Mouse (Mus musculus) left cerebral cortex, adult 18-20 months (tissue): Measurements from ENCODE around the gene Ascl4. TPM values are rescaled to one million over a fixed set of nuclear protein-coding genes. Genes with fewer than 3 reads are reported as not detected.

ENCODE experiments used
- DNase-seq, 2 experiments: peaks; one replicate each; pipeline ENCODE4 v3.0.0; 2021 to 2022; ENCODE audit warnings: low spot score in 2 of 2, mixed read lengths in 1 of 2
- long read RNA-seq, 2 experiments: library from polyadenylated mRNA; stranded (forward); transcript quantifications; one replicate each; pipeline ENCODE4 v2.0.0; 2021
- total RNA-seq, 2 experiments: library from RNA; stranded (reverse); gene quantifications; 2 replicates each; pipeline ENCODE4 v1.2.3; 2021

The Ascl4 gene
- total RNA-seq, result under 1 TPM; 0.23 to 0.49 TPM
- long read RNA-seq, experiment 1, result 0 reads
- long read RNA-seq, experiment 2, partial matches to known transcripts, result 0 of 1 reads
- long read RNA-seq, experiment 2, other reads (novel, unspliced or antisense), result 1 of 1 reads

- peak; percentile 3 to 13 for DNase-seq
Observed at GRCm38 (mm10) chr10:85927676-85928445, at the start of gene Ascl4. Ascl4 (plus strand) TSS chr10:85927681.

GRCm38 (mm10) chr10:85879886-85880486, 47.5 kb upstream of the Ascl4 start:
- no peak for DNase-seq

- DNase-seq, result peak; percentile 95 to 97
Observed at GRCm38 (mm10) chr10:85916498-85917309, 10.8 kb upstream of the Ascl4 start, which contains the start of gene Prdm4. Prdm4 (minus strand) TSS chr10:85917142.

GRCm38 (mm10) chr10:85928499-85929207, 1.2 kb downstream of the Ascl4 start:
- DNase-seq, result peak; percentile 74 to 84

GRCm38 (mm10) chr10:85929208-85929591, 1.7 kb downstream of the Ascl4 start:
- DNase-seq, result no peak

GRCm38 (mm10) chr10:85929962-85930361, 2.5 kb downstream of the Ascl4 start:
- DNase-seq, result no peak

- no peak for DNase-seq
Observed at GRCm38 (mm10) chr10:85936280-85936965, 8.9 kb downstream of the Ascl4 start.

GRCm38 (mm10) chr10:85948483-85949196, 21.2 kb downstream of the Ascl4 start:
- no peak for DNase-seq

- DNase-seq, result no peak
Observed at GRCm38 (mm10) chr10:85951765-85952443, 24.4 kb downstream of the Ascl4 start.

- no peak for DNase-seq
Observed at GRCm38 (mm10) chr10:85953401-85953800, 25.9 kb downstream of the Ascl4 start.

GRCm38 (mm10) chr10:85954429-85954828, 26.9 kb downstream of the Ascl4 start:
- no peak for DNase-seq

GRCm38 (mm10) chr10:85956871-85957419, 29.5 kb downstream of the Ascl4 start:
- no peak for DNase-seq

- DNase-seq, result peak; percentile 98 to 100
Observed at GRCm38 (mm10) chr10:85957464-85957950, 30.0 kb downstream of the Ascl4 start, which contains the start of gene Rtcb. Rtcb (minus strand) TSS chr10:85957823.

- no peak for DNase-seq
Observed at GRCm38 (mm10) chr10:85962897-85963296, 35.4 kb downstream of the Ascl4 start.

- DNase-seq, result no peak
Observed at GRCm38 (mm10) chr10:85964316-85964715, 36.8 kb downstream of the Ascl4 start.

GRCm38 (mm10) chr10:85966476-85966875, 39.0 kb downstream of the Ascl4 start:
- no peak for DNase-seq

GRCm38 (mm10) chr10:85967411-85968156, 40.1 kb downstream of the Ascl4 start:
- no peak for DNase-seq

- DNase-seq, result peak; percentile 87 to 92
Observed at GRCm38 (mm10) chr10:85968157-85968634, 40.7 kb downstream of the Ascl4 start.
